Mouse (Mus musculus) stomach, postnatal 0 days (tissue): ENCODE results near the gene Lancl3.

Experiments
- CTCF ChIP-seq: IDR thresholded peaks from 2 replicates; pipeline ENCODE4 v1.5.1; 2016; ENCODE audit warnings: antibody characterized with exemption, low read depth, mild to moderate bottlenecking, moderate library complexity
- EP300 ChIP-seq: optimal IDR thresholded peaks from 2 replicates; pipeline ENCODE3; 2016; ENCODE audit warnings: antibody characterized with exemption

DNA sequence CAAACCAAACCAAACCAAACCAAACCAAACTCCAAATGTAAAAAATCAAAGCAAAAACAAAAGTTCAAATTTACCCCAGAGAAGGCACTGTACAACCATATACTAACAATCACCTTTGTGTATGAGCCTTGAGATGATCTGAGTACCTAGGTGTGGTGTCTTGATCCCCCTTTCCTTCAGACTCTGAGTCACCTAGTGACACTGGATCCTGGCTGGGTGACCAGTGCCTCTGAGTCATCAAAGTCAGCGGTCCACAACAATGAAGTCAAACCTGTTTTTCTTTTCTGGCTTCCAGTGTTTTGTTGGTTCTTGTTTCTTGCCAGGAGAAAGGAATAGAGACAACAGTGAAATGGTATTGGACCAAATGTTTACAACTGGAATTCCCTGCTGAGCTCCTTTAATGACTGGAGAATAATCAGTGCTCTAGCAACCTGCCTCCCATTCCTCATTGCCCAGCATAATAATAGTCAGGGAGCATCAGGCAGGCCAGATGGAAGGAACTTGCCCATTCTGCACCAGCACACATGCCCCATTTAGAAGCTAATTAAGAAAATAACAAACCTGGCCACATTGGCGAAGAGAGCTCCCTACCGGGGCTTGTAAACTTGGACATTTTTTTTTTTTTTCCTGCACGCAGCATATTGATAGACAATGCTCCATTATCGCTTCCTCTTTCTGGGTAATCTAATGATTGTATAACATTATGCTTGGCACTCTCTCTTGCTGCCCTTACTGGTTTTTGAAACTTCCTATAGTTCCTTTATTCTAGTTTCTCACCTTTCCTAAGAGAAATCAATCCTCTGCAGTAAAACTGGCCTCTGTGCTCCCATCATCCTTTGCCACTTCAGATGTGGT, 41.3 kb downstream of the Lancl3 start:
- TF ChIP-seq EP300 (no peak), CTCF (no peak)
